Mouse (Mus musculus) skeletal muscle tissue, adult 2 months (tissue): ENCODE data around the gene Pigr.

Experiments
- DNase-seq: peaks from one replicate; pipeline ENCODE4 v3.0.0-alpha.2; 2012; ENCODE audit warnings: low read depth, low spot score

Gene Pigr

DNA sequence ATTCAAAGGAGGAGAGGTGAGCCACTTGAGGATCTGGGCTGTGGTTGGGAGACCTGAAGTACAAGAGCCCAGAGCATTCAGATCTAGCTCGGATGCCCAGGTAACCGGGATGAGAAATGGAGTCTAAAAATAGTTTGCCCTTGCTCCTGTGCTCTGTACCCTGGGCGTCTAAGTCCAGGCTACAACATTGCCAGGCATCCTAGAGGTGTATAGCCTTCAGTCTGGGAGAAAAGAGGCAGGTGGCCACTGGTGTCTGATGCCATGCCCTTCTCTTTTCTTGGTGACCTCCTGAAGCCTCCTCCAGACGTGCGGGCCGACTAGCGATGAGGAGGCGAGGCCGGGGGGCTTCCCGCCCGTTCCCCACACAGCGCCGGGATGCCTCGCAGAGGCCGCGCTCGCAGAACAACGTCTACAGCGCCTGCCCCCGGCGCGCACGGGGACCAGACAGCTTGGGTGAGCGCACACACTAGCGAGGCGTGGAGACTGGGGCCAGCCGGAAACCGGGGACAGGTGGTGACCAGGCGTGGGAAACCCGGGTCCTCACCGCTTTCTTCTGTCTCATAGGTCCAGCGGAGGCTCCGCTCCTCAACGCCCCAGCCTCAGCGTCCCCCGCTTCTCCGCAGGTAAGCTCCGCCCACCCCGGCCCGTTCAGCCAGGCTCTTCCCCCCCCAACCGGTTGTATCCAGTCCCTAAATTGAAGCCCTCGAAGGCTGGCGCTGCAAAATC, 51.6 kb downstream of the Pigr start:
- no peak for DNase-seq

DNA sequence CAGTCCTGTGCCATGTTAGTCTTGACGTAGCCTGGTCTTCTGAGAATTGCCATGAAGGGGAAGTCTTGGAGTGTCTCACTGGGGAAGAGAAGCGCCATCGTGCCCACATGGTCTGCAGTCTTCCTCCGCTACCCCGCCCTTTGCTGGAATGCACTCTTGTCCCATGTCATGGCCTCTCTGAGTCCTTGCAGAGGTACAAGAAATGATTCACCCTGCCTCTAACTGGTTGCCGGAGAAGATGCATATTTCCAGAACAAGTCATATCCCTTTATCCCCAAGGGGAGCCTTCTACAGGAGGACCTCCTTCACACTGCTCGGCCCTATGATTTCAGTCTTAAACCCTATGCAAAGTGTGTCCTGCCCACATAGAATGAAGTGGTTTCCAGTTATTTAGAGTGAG, 53.4 kb downstream of the Pigr start:
- DNase-seq: no peak

DNA sequence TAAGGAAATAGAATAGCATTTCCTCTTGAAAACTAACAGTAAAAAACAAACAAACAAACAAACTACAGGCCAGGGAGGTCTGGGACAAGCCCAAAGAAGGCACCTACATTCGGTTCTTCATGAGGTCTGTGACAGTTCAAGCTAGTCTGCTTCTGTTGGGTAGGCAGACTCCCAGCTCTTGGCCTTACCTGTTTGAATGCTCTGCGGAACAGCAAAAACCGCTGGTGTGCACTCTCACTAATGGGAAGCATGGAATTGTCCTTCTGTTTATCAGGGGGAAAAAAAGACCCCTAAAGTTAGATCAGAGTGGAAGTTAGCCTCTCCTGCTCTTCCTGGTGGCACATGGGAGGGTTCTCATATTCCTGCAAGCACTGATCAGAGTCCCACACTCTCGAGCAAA, 56.7 kb downstream of the Pigr start:
- no peak for DNase-seq

DNA sequence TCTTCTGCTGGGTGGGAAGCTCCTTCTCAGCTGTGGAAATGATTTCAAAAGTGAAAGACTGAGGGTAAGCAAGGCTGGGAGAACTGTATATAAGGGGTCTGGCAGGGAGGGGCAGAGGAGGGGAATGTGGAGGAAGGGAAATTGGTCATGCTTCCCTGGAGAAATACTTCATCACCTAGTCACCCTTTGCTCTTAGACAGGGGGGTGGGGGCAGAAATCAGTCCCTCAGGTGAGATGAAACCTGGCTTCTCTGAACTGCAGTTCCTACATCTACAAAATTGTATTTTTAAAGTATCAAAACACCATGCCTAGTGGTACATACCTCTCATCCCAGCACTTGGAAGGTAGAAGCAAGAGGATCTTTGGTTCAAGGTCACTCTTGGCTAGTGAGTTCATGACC, 60.9 kb downstream of the Pigr start, which contains the start of gene Il24:
Il24 (minus strand) TSS at position 101 of the 400 bp plus-strand sequence.
- DNase-seq: no peak

DNA sequence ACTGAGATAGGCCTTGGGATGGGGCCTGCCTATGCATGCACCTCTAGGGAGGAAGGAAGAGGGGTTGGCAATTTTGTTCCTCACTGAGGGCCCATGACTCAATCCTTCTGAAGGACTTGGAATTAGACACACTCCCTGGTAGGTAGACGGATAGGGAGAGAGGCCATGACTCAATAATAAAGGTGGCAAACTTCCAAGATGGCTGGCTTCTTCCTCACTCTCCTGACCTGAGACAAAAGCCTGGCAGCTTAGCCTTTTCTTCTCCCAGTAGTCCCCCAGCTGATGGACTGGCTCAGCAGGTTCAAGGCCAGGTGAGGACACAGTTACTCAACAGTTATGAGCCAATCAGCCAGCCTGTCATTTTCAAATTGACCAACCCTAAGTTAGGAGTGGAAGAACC, 66.0 kb downstream of the Pigr start:
- no peak for DNase-seq

DNA sequence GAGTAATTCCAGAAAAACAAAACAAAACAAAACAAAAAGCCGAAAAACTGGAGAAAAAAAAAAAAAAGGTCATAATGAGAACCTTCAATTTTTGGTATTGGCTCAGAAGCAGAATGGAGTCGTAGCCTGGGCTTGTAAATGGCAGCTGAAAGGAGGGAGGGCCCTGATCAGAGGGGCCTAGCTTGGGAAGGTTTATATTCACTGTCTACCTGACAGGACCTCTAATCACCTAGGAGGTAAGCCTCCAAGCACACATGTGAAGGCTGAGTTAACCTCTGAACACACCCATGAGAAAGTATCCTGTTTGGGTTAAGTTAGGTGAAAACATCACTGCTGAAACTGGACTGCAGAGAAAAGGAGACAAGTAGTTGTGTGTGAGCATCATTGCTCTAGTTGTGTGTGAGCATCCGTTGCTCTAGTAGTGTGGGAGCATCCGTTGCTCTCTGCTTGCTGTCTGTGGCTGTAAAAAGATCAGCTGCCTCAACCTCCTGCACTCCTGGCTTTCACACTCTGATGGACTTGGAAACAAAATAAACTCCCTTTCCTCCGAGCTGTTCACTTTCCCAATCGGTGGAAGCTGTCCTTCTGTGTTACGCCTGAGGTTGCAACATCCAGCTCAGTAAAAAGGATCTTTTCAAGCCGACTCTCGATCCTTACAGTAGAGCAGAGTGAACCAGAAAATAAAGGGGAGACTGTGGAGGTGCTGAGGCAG, 67.0 kb downstream of the Pigr start:
- no peak for DNase-seq

DNA sequence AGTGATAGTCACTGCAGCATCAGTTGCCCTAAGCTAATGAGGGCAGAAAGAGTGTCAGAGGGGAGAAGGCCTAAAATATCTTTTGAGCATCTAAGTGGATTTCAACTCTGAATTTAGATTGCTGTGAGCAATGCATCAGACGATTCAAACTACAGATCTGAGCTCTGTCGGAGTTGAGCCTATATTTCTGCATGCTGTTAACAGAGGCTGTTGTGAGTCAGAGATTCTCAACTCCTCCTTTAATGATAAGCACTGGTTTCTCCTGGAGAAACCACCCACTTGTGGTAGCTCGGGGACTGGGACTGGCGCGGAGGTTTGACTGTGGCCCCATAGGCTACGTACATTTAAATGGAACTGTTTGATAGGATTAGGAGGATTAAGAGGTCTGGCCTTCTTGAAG, 68.0 kb downstream of the Pigr start:
- DNase-seq: no peak
